Mouse (Mus musculus) kidney, postnatal 14 days (tissue): Measurements from ENCODE around the gene Haghl.
A peak's percentile ranks its signal among the peaks of the same experiment; 100 is the strongest.
"Not testable (repeated sequence)": the region's sequence is repeated elsewhere in the genome, so short reads cannot be mapped to it uniquely, and the experiment has no call there.

Experiments used
- DNase-seq: peaks from one replicate; pipeline ENCODE4 v3.0.0; 2022; ENCODE audit warnings: mixed read lengths

The Haghl gene

GRCm38 (mm10) chr17:25783861-25784574 lies 1.5 kb downstream of the Haghl start:
- DNase-seq: no peak

- DNase-seq: no peak
These were observed 2.4 kb downstream of the Haghl start for GRCm38 (mm10) chr17:25783086-25783485.

DNA sequence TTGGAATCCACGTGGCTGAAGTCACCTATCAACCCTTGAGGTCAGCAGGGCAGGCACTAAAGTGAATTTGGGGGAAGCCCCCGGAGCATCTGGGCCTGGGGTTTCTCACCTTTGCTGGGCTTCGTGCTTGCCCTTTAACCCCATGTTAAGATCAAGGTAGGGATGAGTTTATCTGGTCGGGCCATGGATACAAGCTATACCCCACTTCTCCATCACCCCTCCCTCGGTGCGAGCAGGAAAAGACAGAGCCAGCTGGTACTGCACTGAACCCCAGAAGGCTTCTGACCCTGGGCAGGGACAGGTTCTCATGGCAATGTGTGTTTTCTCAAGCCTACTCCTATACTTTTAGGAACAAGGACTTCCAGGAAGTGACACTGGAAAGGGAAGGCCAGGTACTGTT lies 4.1 kb downstream of the Haghl start:
- no peak for DNase-seq

DNA sequence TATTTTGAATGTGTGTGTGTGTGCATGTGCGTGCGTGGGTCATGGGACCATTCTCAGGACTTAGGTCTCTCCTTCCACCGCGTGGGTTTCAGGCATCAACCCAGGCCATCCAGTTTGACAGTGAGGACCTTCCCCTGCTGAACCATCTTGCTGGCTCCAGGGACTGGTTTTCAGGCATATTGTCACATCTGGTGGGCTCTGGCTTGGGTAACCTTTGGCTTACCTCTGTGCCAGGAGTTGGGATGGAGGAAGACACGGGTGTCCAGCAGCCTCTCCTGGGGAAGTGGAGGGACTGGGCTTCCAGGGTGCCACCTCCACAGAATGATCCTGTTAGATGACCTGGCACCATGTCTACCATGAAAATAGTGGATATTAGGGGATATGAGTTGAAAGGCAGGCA lies 7.5 kb downstream of the Haghl start:
- no peak for DNase-seq

DNA sequence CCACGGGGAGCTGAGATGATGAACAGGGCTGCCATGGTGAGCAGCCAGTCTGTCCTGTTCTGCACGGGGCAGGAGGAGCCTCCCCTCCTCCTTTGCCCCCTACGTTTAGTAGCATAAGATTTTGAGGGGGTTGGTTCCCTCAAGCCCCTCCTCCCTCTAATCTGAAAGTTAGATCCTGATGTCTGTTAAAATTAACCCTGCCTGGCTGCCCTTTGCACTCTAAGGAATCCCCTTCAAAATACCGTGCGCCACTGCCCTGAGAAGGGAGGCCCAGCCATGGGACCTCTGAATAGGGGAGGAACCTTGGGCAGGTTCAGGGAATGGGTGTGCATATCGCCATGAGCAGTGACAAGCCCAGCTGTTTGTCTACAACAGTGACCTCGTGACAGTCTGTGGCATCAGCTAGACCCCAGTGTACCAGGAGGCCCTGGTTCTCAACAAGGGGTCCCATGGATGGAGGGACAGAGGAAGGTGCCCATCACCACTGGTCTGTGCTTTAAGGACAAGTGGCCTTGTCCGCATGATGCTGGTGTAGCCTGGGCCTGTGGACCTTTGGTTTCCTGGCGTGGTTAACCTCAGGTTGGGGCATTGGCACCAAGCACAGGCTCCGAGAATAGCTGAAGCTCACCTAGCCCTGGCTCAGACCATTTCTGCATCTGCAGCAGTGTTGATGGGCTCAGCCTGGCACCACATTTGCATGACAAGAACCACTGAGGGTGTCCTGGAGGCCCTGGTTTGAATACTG lies 10.0 kb downstream of the Haghl start:
- peak; percentile 50 for DNase-seq

GRCm38 (mm10) chr17:25773549-25774120 lies 11.8 kb downstream of the Haghl start, which contains the start of gene Narfl:
Gene Narfl, plus strand, starts transcription at chr17:25773776.
- DNase-seq: peak; percentile 97

- DNase-seq: no peak
These were observed 16.1 kb downstream of the Haghl start for GRCm38 (mm10) chr17:25769331-25769730.

- DNase-seq: no peak
These were observed 19.6 kb downstream of the Haghl start for GRCm38 (mm10) chr17:25765886-25766285.

DNA sequence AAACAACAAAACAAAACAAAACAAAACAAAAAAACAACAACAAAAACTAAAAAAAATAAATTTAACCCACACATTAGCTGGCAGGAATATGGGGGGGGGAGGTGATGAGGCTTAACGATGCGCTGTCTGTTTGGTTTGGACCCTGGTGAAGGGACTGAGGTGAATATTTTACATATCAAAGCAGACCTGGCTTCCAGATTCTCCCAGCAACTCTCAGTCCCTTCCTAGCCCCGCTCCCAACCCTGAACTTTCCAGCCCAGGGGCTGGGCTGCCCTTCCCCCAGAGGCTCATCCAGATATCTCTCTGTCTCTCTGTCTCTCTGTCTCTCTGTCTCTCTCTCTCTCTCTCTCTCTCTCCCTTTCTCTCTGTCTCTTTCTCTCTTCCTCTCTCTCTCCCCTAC lies 22.9 kb downstream of the Haghl start:
- no peak for DNase-seq

DNA sequence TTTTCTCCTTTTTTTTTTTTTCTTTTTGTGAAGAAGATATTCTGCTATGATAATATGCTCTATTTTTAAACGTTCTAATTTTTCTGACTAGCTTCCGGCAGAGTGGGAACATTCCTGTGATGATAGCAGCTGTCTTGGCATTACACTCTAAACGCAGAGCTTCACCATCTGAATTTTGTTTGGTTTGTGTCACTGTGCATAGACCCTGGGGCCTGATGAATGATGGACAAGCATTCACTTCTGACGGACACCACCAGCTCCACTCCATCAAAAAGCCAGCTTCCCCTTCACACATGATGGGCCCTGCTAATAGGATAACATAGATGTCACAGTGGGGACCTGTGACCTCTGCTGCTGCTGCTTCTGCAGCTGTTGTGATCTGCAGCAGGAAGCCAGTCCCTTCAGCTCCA lies 23.9 kb downstream of the Haghl start:
- DNase-seq: peak; percentile 30

DNA sequence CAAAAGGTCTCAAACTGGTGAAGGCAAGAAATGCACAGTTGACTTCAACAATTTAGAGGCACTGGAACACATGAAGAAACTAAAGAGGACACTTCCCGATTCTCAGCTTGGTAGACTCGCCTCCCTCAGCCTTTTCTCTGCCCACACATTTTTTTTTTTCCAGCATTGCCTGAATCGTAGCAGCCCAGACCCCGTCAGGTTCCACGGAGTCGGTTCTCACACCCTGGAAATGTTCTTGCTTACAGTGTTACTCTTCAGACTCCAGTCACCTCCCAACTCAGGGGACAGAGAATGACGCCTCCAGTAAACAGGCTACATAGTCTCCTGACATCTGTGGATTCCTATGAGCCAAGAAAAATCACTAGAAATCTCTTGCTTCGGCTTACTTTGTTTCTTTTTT lies 25.3 kb downstream of the Haghl start:
- no peak for DNase-seq

- no peak for DNase-seq
These were observed 27.8 kb downstream of the Haghl start for GRCm38 (mm10) chr17:25757691-25758090.

DNA sequence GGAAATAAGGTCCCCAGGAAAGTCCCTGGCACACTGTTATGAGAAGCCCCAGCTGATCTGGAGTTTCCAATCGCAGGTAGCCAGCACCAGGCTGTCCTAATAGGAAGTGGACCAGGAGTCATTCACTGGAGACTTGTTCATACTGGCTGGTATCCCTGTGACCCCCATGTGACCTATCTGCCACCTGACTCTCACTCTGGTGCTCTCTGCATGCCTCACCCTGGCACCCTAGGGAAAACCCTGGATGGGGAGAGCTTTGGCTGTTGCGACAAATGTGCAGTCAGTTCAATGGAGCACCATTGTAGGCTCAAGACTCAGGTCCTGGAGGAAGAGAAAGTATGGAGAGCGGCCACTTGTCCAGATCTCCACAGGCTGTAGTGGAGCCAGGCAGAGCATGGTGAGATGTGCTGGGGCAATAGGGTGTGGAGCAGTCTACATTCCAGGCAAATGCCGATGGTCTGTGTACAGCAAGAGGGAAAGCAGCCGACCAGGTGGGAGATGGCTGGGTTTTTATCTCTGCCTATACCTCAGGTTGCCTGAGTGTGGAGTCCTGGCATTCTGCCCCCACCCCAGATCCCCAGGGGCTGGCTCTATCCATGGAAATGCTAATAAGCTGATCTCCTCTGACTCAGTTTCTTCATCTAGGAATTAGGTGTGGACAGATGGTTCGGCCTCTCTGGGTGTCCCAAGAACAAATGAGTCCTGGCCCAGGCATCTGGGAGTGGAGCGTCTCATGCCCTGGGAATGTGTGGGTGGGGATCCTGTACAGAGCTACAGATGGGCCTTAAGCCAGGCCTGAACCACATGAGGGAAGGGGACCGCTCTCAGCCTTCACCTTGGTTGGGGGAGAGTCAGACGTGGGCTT lies 28.9 kb downstream of the Haghl start:
- no peak for DNase-seq

GRCm38 (mm10) chr17:25755627-25756377 lies 29.7 kb downstream of the Haghl start:
- no peak for DNase-seq

GRCm38 (mm10) chr17:25755086-25755485 lies 30.4 kb downstream of the Haghl start:
- DNase-seq: no peak

GRCm38 (mm10) chr17:25754241-25754640 lies 31.2 kb downstream of the Haghl start, which contains the start of gene Msln:
Gene Msln, minus strand, starts transcription at chr17:25754378.
- DNase-seq: no peak

- DNase-seq: peak; percentile 59
These were observed 34.0 kb downstream of the Haghl start for GRCm38 (mm10) chr17:25751446-25751845.

- no peak for DNase-seq
These were observed 36.2 kb downstream of the Haghl start for GRCm38 (mm10) chr17:25749314-25749713.

- no peak for DNase-seq
These were observed 37.2 kb downstream of the Haghl start for GRCm38 (mm10) chr17:25748238-25748637.

DNA sequence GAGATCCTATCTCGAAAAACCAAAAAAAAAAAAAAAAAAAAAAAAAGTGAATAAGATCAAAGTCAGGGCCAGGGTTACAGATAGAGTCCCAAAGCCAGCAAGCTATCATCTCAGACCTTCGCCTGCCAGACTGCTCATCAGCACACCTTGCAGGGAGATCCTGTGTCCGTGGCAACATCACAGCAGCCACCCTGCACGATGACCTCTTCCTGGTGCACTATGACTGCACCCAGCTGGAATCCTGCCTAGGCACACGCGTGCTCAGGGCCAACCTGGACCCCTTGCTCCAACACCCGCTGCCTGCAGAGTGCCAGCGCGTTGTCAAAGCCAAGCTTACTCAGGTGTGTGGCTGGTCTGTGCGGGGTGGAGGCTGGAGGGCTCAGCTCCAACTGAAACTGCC lies 41.2 kb downstream of the Haghl start:
- DNase-seq: no peak

GRCm38 (mm10) chr17:25743831-25744230 lies 41.6 kb downstream of the Haghl start:
- DNase-seq: no peak

DNA sequence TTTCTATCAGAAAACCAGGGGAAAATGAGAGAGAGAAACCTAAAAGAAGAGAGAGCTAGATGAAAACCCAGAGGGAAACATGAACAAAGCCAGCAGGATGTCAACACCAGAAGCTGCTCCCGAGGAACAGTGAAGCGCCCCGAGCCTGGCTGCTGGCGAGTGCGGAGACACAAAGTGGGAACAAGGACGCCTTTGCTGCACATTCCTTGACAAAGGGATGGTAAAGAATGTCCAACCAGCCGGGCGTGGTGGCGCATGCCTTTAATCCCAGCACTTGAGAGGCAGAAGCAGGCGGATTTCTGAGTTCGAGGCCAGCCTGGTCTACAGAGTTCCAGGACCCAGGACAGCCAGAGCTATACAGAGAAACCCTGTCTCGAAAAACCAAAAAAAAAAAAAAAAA lies 44.0 kb downstream of the Haghl start:
- not testable (repeated sequence) for DNase-seq
